Mouse (Mus musculus) megakaryocyte, embryonic 14.5 days (primary cell): ENCODE results near the gene Tmod3.

Experiments
- FLI1 ChIP-seq: IDR thresholded peaks from 2 replicates; pipeline ENCODE4 v1.6.1; 2012; ENCODE audit warnings: low read length, inconsistent platforms, mixed read lengths
- GATA1 ChIP-seq: IDR thresholded peaks from 3 replicates; pipeline ENCODE4 v1.6.1; 2012; ENCODE audit warnings: mixed read lengths, low read length, inconsistent platforms, borderline replicate concordance

DNA sequence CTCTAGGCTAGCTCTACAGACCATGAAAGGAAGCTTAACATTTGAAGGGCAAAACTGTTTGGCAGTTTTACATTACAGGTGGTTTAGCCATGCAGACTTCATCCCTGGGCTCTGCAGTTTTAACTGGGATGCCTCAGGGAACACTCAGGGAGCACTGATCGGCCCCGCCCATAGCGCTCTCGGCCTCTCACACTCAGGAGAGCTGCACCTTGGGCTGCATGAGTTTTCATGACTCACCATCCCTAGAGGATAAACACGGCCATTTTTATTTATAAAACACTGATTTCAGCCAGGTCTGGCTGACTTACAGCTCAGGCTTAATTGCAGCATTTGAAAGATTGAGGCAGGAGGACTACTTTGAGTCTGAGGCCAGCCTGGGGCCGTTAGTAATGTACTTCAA lies 74.2 kb downstream of the Tmod3 start:
- TF ChIP-seq GATA1 (no peak), FLI1 (no peak)
